Mouse (Mus musculus): ENCODE measurements around the gene Slc3a1.

DNA sequence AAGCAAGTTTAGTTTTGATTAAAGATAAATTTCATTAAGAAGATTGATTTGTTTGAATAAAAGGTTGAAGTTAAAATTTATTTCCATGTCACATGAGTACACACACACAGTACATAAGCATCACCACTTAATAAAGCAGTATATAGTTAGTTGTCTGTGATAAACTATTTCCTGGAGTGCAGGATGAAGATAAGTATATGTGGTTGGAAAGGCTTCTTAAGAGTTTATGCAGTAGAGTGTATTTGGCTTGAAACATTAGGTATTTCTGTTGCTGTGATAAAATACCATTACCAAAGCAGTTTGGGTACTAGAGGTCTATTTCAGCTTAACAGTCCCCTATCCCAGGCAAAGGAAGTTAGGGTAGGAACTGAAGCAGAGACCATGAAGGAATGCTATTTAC lies 39.7 kb upstream of the Slc3a1 start:
- TF ChIP-seq CTCF (IDR thresholded peaks at IDR 0.05; ENCODE audit: low read depth, low read length): no peak
- TF ChIP-seq POLR2AphosphoS5 (IDR thresholded peaks at IDR 0.05; ENCODE audit: insufficient replicate concordance, low read depth, low read length): no peak
- no peak for TF ChIP-seq GATA1 (IDR thresholded peaks at IDR 0.05; ENCODE audit: borderline replicate concordance, low read length)
- no peak for TF ChIP-seq TAL1 (conservative IDR thresholded peaks at IDR 0.05; ENCODE audit: low read depth, low read length)

All from G1E (cell line).